Mouse (Mus musculus) left cerebral cortex, postnatal 10 days (tissue): Measurements from ENCODE around the gene Olfr792. TPM values are rescaled to one million over a fixed set of nuclear protein-coding genes. Genes with fewer than 3 reads are reported as not detected.

Source experiments
- DNase-seq, 2 experiments: peaks; one replicate each; pipeline ENCODE4 v3.0.0; 2021 to 2022; ENCODE audit warnings: low spot score in 2 of 2, mixed read lengths in 1 of 2; ENCODE audit errors: extremely low spot score in 1 of 2
- intact Hi-C: fragments of 180-260 bp; cut with DNase I; formaldehyde crosslinking; loops from one replicate; pipeline ENCODE4 v1.15.1; 2025
- microRNA-seq: library from miRNA; unstranded; fragments of <30 nt; microRNA quantifications from one replicate; pipeline ENCODE4 v1.2.0, GENCODE M21; 2022
- total RNA-seq, 2 experiments: library from RNA; stranded (reverse); gene quantifications; 2 replicates each; pipeline ENCODE4 v1.2.3; 2021

The Olfr792 gene
- total RNA-seq, result not detected

DNA sequence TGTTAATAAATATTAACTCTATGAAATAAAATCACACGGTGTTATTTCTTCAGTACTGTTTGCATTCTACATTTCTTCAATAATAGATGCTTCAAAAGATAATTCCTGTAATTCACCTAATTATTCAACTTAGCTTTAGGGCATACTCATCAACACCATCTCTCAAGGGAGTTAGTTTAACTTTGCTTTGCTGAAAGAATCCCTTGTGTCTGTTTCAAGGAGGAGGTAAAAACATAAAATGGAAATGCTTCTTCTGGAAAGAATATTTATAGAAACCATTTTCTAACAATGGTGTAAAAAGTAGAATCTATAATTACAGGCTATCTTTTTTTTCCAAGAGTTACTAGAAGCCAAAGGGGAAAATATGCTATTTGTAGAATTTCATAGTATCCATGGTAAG is at the start of gene Olfr792:
Olfr792 (plus strand) TSS at position 301 of the 400 bp plus-strand sequence.
- intact Hi-C loops, result no loop called here
- no peak for DNase-seq

DNA sequence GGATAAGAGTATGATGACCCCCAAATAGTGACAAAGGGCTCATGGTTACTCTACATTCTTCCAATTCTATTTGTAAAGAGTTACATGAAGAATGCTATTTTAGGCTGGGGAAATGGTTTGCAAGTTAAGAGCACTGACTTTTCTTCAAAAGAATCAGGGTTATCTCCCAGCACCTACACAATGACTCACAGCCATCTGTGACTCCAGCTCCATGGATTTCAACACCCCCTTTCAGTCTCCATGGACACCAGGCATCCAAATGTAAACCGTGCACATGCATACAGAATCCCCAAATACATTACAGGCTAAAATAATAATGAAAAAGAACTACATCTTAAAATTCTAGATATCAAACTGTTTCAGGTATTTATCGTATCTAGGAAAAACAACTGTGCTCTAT is 48.9 kb upstream of the Olfr792 start:
- DNase-seq, result no peak
- intact Hi-C loops, result no loop called here

DNA sequence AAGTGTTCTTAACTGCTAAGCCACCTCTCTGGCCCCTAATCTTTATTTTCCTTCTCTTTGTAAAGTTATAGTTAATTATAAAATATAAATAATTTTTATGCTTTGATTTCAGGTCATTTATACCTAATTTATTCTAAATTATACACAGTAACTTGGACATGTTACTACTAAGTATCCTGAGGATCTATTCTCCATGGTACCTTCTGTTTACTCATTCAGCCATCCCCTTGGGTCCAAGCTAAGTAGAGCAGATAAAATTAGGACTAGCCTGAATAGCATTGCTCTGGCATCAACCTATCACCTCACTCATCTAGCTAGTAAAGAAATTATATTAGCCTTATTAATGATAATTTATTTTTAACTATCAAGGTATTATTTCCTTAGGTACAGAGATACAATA is 40.8 kb upstream of the Olfr792 start, which contains the start of gene Olfr790:
Olfr790 (plus strand) TSS at position 301 of the 400 bp plus-strand sequence.
- intact Hi-C loops, result no loop called here

DNA sequence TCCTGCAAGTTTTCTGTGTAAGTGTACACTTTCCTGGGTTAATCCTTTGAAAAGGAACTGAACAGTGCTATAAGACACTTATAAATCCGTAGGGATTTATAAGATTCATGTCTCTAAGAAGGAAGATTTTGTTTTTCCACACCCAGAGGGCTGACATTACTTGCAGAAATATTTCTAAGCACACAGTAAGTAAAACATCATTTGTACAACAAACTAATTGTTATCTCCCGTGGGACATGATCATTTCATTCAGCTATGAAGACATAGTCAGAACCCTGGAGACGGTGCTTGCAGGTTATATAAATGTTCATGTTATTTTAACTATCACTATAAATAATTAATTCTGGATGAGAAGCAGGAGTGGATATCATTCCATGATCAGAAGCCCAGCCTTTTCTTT is 17.5 kb upstream of the Olfr792 start, which contains the start of gene Olfr791:
Olfr791 (plus strand) TSS at position 301 of the 400 bp plus-strand sequence.
- intact Hi-C loops, result no loop called here

More for the DNA sequence above, 40.8 kb upstream of the Olfr792 start, which contains the start of gene Olfr790:
- DNase-seq, result no peak

DNA sequence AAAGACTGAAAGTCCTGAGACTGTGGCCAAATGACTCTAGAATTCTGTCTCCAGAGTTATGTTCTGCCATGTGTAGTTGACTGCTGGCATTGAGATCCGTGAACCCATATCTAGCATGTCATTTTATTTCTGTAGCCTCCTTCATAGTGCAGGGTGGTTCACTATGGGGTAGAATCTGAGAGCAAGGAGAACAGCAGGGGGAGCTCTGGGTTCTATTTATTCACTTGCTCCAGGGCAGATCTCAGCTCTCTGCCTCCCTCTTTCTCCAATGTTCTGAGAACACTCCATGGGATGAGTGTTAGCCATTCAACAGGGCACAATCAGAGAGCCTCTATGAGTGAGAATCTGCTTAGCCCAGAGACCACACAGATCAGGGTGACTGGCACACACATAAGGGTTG is 10.4 kb downstream of the Olfr792 start:
- intact Hi-C loops, result no loop called here
- no peak for DNase-seq

More for the DNA sequence above, 17.5 kb upstream of the Olfr792 start, which contains the start of gene Olfr791:
- DNase-seq, result no peak

DNA sequence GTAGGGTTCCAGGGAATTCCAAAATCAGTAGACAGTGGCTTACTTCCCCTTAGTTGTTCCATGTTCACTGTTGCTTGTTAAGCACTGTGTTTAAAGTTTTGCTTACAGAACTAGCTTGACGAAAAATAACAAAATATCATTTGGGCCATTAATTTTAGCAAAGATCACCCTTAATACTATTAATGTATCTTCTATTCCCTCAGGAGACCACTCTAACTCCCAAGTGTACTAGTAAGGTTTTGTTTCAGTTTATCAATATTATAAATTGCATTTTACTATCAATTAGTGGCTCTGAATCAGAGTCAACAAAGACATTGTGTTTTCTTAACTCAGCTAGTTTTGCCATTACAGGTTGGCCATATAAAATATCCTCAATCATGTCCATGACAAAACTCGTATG is 28.4 kb downstream of the Olfr792 start, which contains the start of gene Olfr794:
Olfr794 (plus strand) TSS at position 301 of the 400 bp plus-strand sequence.
- intact Hi-C loops, result no loop called here
- no peak for DNase-seq

DNA sequence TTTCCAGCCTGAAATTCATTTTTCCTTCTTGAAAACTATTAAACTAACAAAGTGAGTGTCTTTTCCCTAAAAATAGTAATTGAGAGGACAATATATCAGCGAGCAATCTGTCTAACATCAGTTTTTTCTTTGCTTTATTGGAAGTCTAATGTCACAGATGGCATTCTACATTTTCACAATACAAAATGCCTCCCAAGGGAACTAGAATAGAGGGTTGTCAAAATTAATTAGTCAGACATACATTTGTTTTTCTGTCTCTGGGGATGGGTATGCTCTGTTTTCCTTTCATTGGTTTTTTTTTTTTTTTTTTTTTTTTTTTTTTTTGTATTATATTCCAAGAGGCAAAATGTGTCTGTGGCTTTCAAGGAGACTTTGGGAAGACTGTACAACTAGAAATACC is 38.1 kb downstream of the Olfr792 start:
- no peak for DNase-seq
- intact Hi-C loops, result no loop called here

Small RNA genes within 50 kb of the gene (microRNA-seq; reads per million reads assigned to microRNA genes)
- not detected for gene Gm23252

Other genes starting within 250 kb of the Olfr792 start
- gene Olfr780, start 221.0 kb upstream of the Olfr792 start, total RNA-seq, result not detected
- gene Olfr781, start 210.3 kb upstream of the Olfr792 start, total RNA-seq, result not detected
- gene Olfr782, start 190.3 kb upstream of the Olfr792 start, total RNA-seq, result not detected
- under 1 TPM; 0.22 to 0.24 TPM for gene Olfr784, start 155.1 kb upstream of the Olfr792 start, total RNA-seq
- gene Olfr785, start 133.7 kb upstream of the Olfr792 start, total RNA-seq, result not detected
- not detected for gene Olfr786, start 111.9 kb upstream of the Olfr792 start, total RNA-seq
- not detected for gene Olfr787, start 77.3 kb upstream of the Olfr792 start, total RNA-seq
- gene Olfr788, start 68.2 kb upstream of the Olfr792 start, total RNA-seq, result not detected
- gene Olfr789, start 54.4 kb upstream of the Olfr792 start, total RNA-seq, result not detected
- not detected for gene Olfr790, start 40.7 kb upstream of the Olfr792 start, total RNA-seq
- not detected for gene Olfr791, start 17.4 kb upstream of the Olfr792 start, total RNA-seq
- gene Olfr794, start 28.5 kb downstream of the Olfr792 start, total RNA-seq, result not detected
- gene Olfr796, start 73.4 kb downstream of the Olfr792 start, total RNA-seq, result not detected
- gene Olfr798, start 88.8 kb downstream of the Olfr792 start, total RNA-seq, result not detected
- gene Olfr799, start 98.3 kb downstream of the Olfr792 start, total RNA-seq, result not detected
- not detected for gene Olfr800, start 118.5 kb downstream of the Olfr792 start, total RNA-seq
- gene Olfr801, start 134.7 kb downstream of the Olfr792 start, total RNA-seq, result not detected
- under 1 TPM in 1 of 2 experiments, not detected in 1; 0.13 TPM for gene Olfr802, start 149.0 kb downstream of the Olfr792 start, total RNA-seq
- gene Olfr803, start 155.1 kb downstream of the Olfr792 start, total RNA-seq, result not detected
- not detected for gene Olfr804, start 164.0 kb downstream of the Olfr792 start, total RNA-seq
- not detected for gene Olfr805, start 190.2 kb downstream of the Olfr792 start, total RNA-seq
- gene Olfr806, start 202.8 kb downstream of the Olfr792 start, total RNA-seq, result not detected
- gene Olfr807, start 218.6 kb downstream of the Olfr792 start, total RNA-seq, result not detected
- not detected for gene Olfr808, start 226.3 kb downstream of the Olfr792 start, total RNA-seq
- gene Olfr809, start 235.5 kb downstream of the Olfr792 start, total RNA-seq, result not detected